Mouse (Mus musculus) cortical plate, adult 2 months (tissue): ENCODE data around the gene Rpl18.

Experiments used
- CTCF ChIP-seq: fragments of 200-500 bp; IDR thresholded peaks from 2 replicates; pipeline ENCODE4 v1.5.1; 2011; ENCODE audit warnings: mild to moderate bottlenecking, control low read depth, low read length; ENCODE audit not compliant: insufficient read depth; ENCODE audit errors: extremely low read depth
- POLR2A ChIP-seq: fragments of 200-500 bp; IDR thresholded peaks from 2 replicates; pipeline ENCODE4 v1.6.1; 2011; ENCODE audit warnings: mild to moderate bottlenecking, low read length, control low read depth; ENCODE audit not compliant: insufficient read depth; ENCODE audit errors: extremely low read depth

DNA sequence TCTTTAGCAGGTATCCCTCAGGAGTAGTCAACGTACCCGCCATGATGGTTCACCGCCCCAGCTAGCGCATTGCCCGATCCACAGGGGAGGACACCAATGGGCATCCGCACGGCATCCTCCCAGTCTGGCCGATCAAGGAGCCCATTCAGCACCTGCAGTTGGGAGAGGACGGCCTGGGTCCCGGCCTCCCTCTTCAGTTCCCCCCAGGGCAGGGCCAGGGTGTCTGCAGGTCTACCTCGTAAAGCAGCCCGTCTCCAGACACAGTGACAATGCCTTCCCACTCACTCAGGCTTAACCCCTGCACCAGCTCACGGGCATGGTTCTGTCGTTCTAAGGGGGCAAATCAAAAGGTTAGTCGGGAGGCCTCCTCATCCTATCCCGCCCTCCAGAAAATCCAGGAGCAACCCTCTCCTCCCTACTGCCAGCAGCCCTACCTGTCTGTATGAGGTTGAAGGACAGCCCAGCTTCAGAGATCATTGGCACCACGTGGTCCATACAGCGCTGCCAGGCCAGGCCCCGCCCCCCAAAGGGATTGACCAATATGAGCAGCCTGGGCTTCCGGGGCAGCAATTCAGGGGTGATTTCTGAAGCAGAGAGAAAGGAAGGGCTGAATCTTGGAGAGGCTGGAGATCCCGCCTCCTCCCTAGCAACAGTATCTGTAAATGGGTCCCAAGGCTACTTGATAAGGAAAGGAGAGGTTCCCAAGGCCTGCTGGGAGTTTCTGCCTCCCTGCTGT is 3.1 kb upstream of the Rpl18 start:
- TF ChIP-seq CTCF: no peak
- TF ChIP-seq POLR2A: 0 out of 2 replicates have a peak, but pooled peaks have one; percentile 20
